Mouse (Mus musculus): ENCODE data around the gene Elmo2.

- TF ChIP-seq EP300 (IDR thresholded peaks at IDR 0.05; ENCODE audit: low read length) (no peak), MAZ (IDR thresholded peaks at IDR 0.05; ENCODE audit: low read depth, low read length) (no peak), NELFE (IDR thresholded peaks at IDR 0.05; ENCODE audit: low read depth, low read length) (no peak), CTCF (conservative IDR thresholded peaks at IDR 0.05 in 1 of 2, IDR thresholded peaks at IDR 0.05 in 1 of 2; ENCODE audit: low read depth in 2 of 2, low read length in 2 of 2) (no peak), KAT2A (IDR thresholded peaks at IDR 0.05; ENCODE audit: insufficient replicate concordance, low read length) (no peak), IRF4 (IDR thresholded peaks at IDR 0.05; ENCODE audit: low read depth, low read length) (no peak), NRF1 (IDR thresholded peaks at IDR 0.05; ENCODE audit: low read depth, low read length) (no peak)
Observed at GRCm38 (mm10) chr2:165314197-165314596, 12.1 kb downstream of the Elmo2 start.
